Mouse (Mus musculus) hindbrain, embryonic 15.5 days (tissue): Measurements from ENCODE around the gene Cbs. TPM values are rescaled to one million over a fixed set of nuclear protein-coding genes. Genes with fewer than 3 reads are reported as not detected.

ENCODE experiments used
- ATAC-seq: fragments of 200-750 bp; cut with Nextera tagmentation; 2 replicates; pipeline ENCODE4 v1.8.0; 2017; ENCODE audit warnings: low read depth, moderate number of reproducible peaks, moderate TSS enrichment; ENCODE audit not compliant: low FRiP score
- H3K27ac ChIP-seq: fragments of 300-500 bp; sonication (generic); replicated peaks from 2 replicates; pipeline ENCODE4 v1.5.1; 2015; ENCODE audit warnings: mild to moderate bottlenecking, inconsistent platforms
- H3K27me3 ChIP-seq: fragments of 300-500 bp; sonication (generic); 2 replicates; pipeline ENCODE4 v1.6.1; 2015; ENCODE audit warnings: control low read depth, inconsistent platforms
- H3K36me3 ChIP-seq: fragments of 300-500 bp; sonication (generic); 2 replicates; pipeline ENCODE4 v1.6.1; 2015; ENCODE audit warnings: control low read depth, inconsistent platforms
- H3K4me1 ChIP-seq: fragments of 300-500 bp; sonication (generic); replicated peaks from 2 replicates; pipeline ENCODE4 v1.6.1; 2015; ENCODE audit warnings: control low read depth, inconsistent platforms
- H3K4me2 ChIP-seq: fragments of 300-500 bp; sonication (generic); 2 replicates; pipeline ENCODE4 v1.6.1; 2015; ENCODE audit warnings: moderate library complexity, mild to moderate bottlenecking, inconsistent platforms
- H3K4me3 ChIP-seq: fragments of 300-500 bp; sonication (generic); 2 replicates; pipeline ENCODE4 v1.5.1; 2015; ENCODE audit warnings: mild to moderate bottlenecking, inconsistent platforms
- H3K9ac ChIP-seq: fragments of 300-500 bp; sonication (generic); 2 replicates; pipeline ENCODE4 v1.6.1; 2015; ENCODE audit warnings: inconsistent platforms
- H3K9me3 ChIP-seq: fragments of 300-500 bp; sonication (generic); 2 replicates; pipeline ENCODE4 v1.6.1; 2016; ENCODE audit warnings: control low read depth, inconsistent platforms
- WGBS: fragments of 180-500 bp; shearing (Covaris S2); methylation state at CpG from one replicate; pipeline ENCODE4 v1.1.7; 2015; 5-methylcytosine and 5-hydroxymethylcytosine counted together
- polyA plus RNA-seq: library from polyadenylated mRNA; unstranded; fragments of >200 nt; fragmentation: Nextera tagmentation; extraction: Ambion mirVana; gene quantifications from 2 replicates; pipeline ENCODE4 v1.2.1, GENCODE M21; 2015

Gene Cbs
- polyA plus RNA-seq, 1 experiment from 2014 or later = 8.9 TPM

GRCm38 (mm10) chr17:31639651-31640050, 2.6 kb upstream of the Cbs start:
- Histone ChIP-seq H3K27me3 (peaks cover 15% of the 10 kb centered on the region), H3K4me3 (no peak overlapping the region), H3K4me2 (no peak overlapping the region), H3K36me3 (no peaks in the 10 kb centered on the region), H3K9me3 (no peaks in the 10 kb centered on the region), H3K9ac (no peak overlapping the region), H3K4me1 (peaks cover 20% of the 10 kb centered on the region), H3K27ac (peak overlapping the region; percentile 45; the same call in 1 of the 2 replicates)
- 43% methylated on average over 4 of the region's 4 CpGs for WGBS
- ATAC-seq = no peak

- Histone ChIP-seq H3K4me3 (no peak overlapping the region), H3K36me3 (no peaks in the 10 kb centered on the region), H3K4me2 (no peak overlapping the region), H3K9ac (no peak overlapping the region), H3K27ac (peak overlapping the region; percentile 76), H3K4me1 (peaks cover 20% of the 10 kb centered on the region), H3K9me3 (no peaks in the 10 kb centered on the region), H3K27me3 (peaks cover 15% of the 10 kb centered on the region)
- WGBS = 49% methylated on average over 9 of the region's 9 CpGs
- ATAC-seq = no peak
Observed at GRCm38 (mm10) chr17:31637866-31638570, 980 bp upstream of the Cbs start.

- no peak; the same call in 1 of the 2 replicates for ATAC-seq
- peak overlapping the region; percentile 50 for H3K27ac ChIP-seq
- peak overlapping the region; percentile 42 for H3K9ac ChIP-seq
Observed at GRCm38 (mm10) chr17:31636277-31636941, 629 bp downstream of the Cbs start.

GRCm38 (mm10) chr17:31635781-31636180, 1.3 kb downstream of the Cbs start:
- Histone ChIP-seq H3K4me2 (peak overlapping the region; percentile 98), H3K27me3 (peaks cover 15% of the 10 kb centered on the region), H3K9me3 (no peaks in the 10 kb centered on the region), H3K9ac (no peak overlapping the region), H3K4me3 (peak overlapping the region; percentile 58), H3K27ac (no peak overlapping the region), H3K4me1 (peaks cover 20% of the 10 kb centered on the region), H3K36me3 (no peaks in the 10 kb centered on the region)
- WGBS = 59% methylated on average over 11 of the region's 11 CpGs
- no peak for ATAC-seq

More at GRCm38 (mm10) chr17:31636277-31636941, 629 bp downstream of the Cbs start:
- Histone ChIP-seq H3K4me3 (peak overlapping the region; percentile 58), H3K36me3 (no peaks in the 10 kb centered on the region), H3K27me3 (peaks cover 15% of the 10 kb centered on the region), H3K4me2 (peak overlapping the region; percentile 98), H3K9me3 (no peaks in the 10 kb centered on the region), H3K4me1 (peaks cover 20% of the 10 kb centered on the region)
- 5% methylated on average over 45 of the region's 45 CpGs for WGBS

- H3K27me3 ChIP-seq = peaks cover 15% of the 10 kb centered on the region
- no peak for ATAC-seq
- 69% methylated on average over 5 of the region's 5 CpGs for WGBS
Observed at GRCm38 (mm10) chr17:31634896-31635295, 2.1 kb downstream of the Cbs start.

GRCm38 (mm10) chr17:31633007-31633406, 4.0 kb downstream of the Cbs start:
- Histone ChIP-seq H3K27ac (no peak overlapping the region), H3K27me3 (peaks cover 15% of the 10 kb centered on the region), H3K9me3 (no peaks in the 10 kb centered on the region), H3K36me3 (no peaks in the 10 kb centered on the region), H3K4me1 (peaks cover 20% of the 10 kb centered on the region), H3K4me2 (no peak overlapping the region), H3K9ac (no peak overlapping the region), H3K4me3 (no peak overlapping the region)
- 54% methylated on average over 6 of the region's 6 CpGs for WGBS
- no peak for ATAC-seq

More at GRCm38 (mm10) chr17:31634896-31635295, 2.1 kb downstream of the Cbs start:
- Histone ChIP-seq H3K9ac (no peak overlapping the region), H3K4me3 (no peak overlapping the region), H3K27ac (no peak overlapping the region), H3K36me3 (no peaks in the 10 kb centered on the region), H3K9me3 (no peaks in the 10 kb centered on the region), H3K4me1 (peaks cover 20% of the 10 kb centered on the region), H3K4me2 (no peak overlapping the region)

- no peak overlapping the region for H3K4me2 ChIP-seq
- no peak overlapping the region for H3K27ac ChIP-seq
- H3K9ac ChIP-seq = no peak overlapping the region
- H3K4me3 ChIP-seq = no peak overlapping the region
- no peaks in the 10 kb centered on the region for H3K9me3 ChIP-seq
- no peak for ATAC-seq
- H3K27me3 ChIP-seq = peaks cover 10% of the 10 kb centered on the region
- 85% methylated on average over 10 of the region's 10 CpGs for WGBS
- peaks cover 4% of the 10 kb centered on the region for H3K4me1 ChIP-seq
- H3K36me3 ChIP-seq = no peaks in the 10 kb centered on the region; the same call in 1 of the 2 replicates
Observed at GRCm38 (mm10) chr17:31631081-31631800, 5.8 kb downstream of the Cbs start.

DNA sequence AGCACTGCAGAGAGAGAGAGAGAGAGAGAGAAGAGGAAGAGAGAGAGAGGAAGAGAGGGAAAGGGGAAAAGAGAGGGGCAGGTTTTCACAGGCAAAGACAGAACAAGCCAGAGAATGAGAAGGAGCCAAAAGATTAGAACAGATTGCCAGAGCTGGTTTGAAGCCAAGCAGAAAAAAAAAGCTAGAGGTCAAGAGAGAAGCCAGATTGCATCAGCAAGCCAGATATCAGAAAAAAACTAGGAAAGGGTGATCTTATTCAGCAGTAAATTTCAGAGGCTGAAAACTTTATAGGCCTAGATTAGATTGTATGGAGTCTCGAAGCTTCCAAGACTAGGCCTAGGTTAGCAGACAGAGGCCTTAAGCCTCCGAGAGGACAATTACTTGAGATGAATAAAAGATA, 9.1 kb downstream of the Cbs start:
- 100% methylated on average over 2 of the region's 2 CpGs for WGBS
- Histone ChIP-seq H3K4me2 (no peak overlapping the region), H3K36me3 (no peaks in the 10 kb centered on the region; the same call in 1 of the 2 replicates), H3K27me3 (no peaks in the 10 kb centered on the region), H3K27ac (no peak overlapping the region), H3K9ac (no peak overlapping the region), H3K4me3 (no peak overlapping the region), H3K9me3 (no peaks in the 10 kb centered on the region), H3K4me1 (no peaks in the 10 kb centered on the region)
- no peak for ATAC-seq

- H3K4me1 ChIP-seq = no peaks in the 10 kb centered on the region
- WGBS = 95% methylated on average over 4 of the region's 4 CpGs
Observed at GRCm38 (mm10) chr17:31623101-31623500, 13.9 kb downstream of the Cbs start.

GRCm38 (mm10) chr17:31613086-31613755, 23.8 kb downstream of the Cbs start:
- H3K36me3 ChIP-seq = 0 out of 2 replicates have a peak, but pooled peaks cover 3% of the 10 kb centered on the region
- no peaks in the 10 kb centered on the region for H3K9me3 ChIP-seq
- WGBS = 83% methylated on average over 4 of the region's 4 CpGs
- H3K9ac ChIP-seq = no peak overlapping the region
- H3K27me3 ChIP-seq = no peaks in the 10 kb centered on the region
- H3K4me3 ChIP-seq = no peak overlapping the region
- H3K27ac ChIP-seq = no peak overlapping the region
- H3K4me2 ChIP-seq = no peak overlapping the region
- H3K4me1 ChIP-seq = no peaks in the 10 kb centered on the region
- no peak for ATAC-seq

More at GRCm38 (mm10) chr17:31623101-31623500, 13.9 kb downstream of the Cbs start:
- Histone ChIP-seq H3K27ac (no peak overlapping the region), H3K27me3 (no peaks in the 10 kb centered on the region), H3K4me2 (no peak overlapping the region), H3K9ac (no peak overlapping the region), H3K4me3 (no peak overlapping the region), H3K9me3 (no peaks in the 10 kb centered on the region), H3K36me3 (no peaks in the 10 kb centered on the region; the same call in 1 of the 2 replicates)
- no peak for ATAC-seq

DNA sequence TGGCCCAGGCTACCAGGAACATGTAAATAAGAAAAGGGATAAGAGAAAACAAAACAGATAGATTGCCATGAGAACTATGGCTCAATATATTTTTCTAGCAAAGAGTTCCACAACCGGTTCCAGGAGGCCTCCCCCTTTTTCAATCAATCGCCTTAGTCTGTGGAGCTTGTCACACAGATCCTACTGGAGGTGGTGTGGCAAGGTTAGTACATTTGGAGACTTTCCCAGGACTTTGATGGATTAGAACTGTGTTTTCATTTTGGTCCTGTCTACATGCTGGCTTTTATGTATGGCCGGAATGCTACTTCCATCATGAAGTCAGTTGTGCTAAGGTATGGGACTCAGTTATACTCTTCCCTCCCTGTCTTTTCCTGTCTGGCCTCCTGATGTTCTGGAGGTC, 27.1 kb downstream of the Cbs start:
- no peaks in the 10 kb centered on the region for H3K27me3 ChIP-seq
- no peaks in the 10 kb centered on the region for H3K4me1 ChIP-seq
- H3K36me3 ChIP-seq = peaks cover 6% of the 10 kb centered on the region
- no peak overlapping the region for H3K9ac ChIP-seq
- H3K4me3 ChIP-seq = no peak overlapping the region
- H3K4me2 ChIP-seq = no peak overlapping the region
- no peaks in the 10 kb centered on the region for H3K9me3 ChIP-seq
- ATAC-seq = no peak
- no peak overlapping the region for H3K27ac ChIP-seq
- 92% methylated on average over 3 of the region's 3 CpGs for WGBS
